Mouse (Mus musculus): ENCODE measurements around the gene Tbc1d16. TPM values are rescaled to one million over a fixed set of nuclear protein-coding genes. Genes with fewer than 3 reads are reported as not detected.
A peak's percentile ranks its signal among the peaks of the same experiment; 100 is the strongest.

Tbc1d16 gene
- polyA plus RNA-seq, 1 experiment from 2014 or later = 17.5 TPM

- peak overlapping the region; percentile 82 for H3K27ac ChIP-seq (ENCODE audit: low read depth)
- WGBS = 59% methylated on average over 20 of the region's 20 CpGs
- H3K9ac ChIP-seq = no peak overlapping the region
- no peaks in the 10 kb centered on the region for H3K27me3 ChIP-seq (ENCODE audit: insufficient read depth, low read length)
- peak overlapping the region; percentile 21; the same call in 1 of the 2 replicates for H3K4me2 ChIP-seq
- no peak for TF ChIP-seq CTCF (IDR thresholded peaks at IDR 0.05; ENCODE audit: low read depth)
- H3K36me3 ChIP-seq (ENCODE audit: insufficient read depth) = no peaks in the 10 kb centered on the region
- DNase-seq (peak; percentile 92), ATAC-seq (ENCODE audit: insufficient read depth) (peak; percentile 62)
- no peaks in the 10 kb centered on the region for H3K9me3 ChIP-seq (ENCODE audit: low read depth, low read length)
- no peak overlapping the region for H3K4me3 ChIP-seq (ENCODE audit: low read depth, low read length)
- H3K4me1 ChIP-seq (ENCODE audit: insufficient read depth) = peaks cover 46% of the 10 kb centered on the region
These were observed 5.0 kb downstream of the Tbc1d16 start for GRCm38 (mm10) chr11:119223124-119223890.

- ATAC-seq (ENCODE audit: insufficient read depth) (no peak), DNase-seq (no peak)
- Histone ChIP-seq H3K9me3 (ENCODE audit: low read depth, low read length) (no peaks in the 10 kb centered on the region), H3K4me3 (ENCODE audit: low read depth, low read length) (no peak overlapping the region), H3K4me2 (no peak overlapping the region), H3K27ac (ENCODE audit: low read depth) (no peak overlapping the region), H3K27me3 (ENCODE audit: insufficient read depth, low read length) (no peaks in the 10 kb centered on the region), H3K9ac (no peak overlapping the region), H3K4me1 (ENCODE audit: insufficient read depth) (peaks cover 40% of the 10 kb centered on the region), H3K36me3 (ENCODE audit: insufficient read depth) (0 out of 2 replicates have a peak, but pooled peaks cover 5% of the 10 kb centered on the region)
- WGBS = 37% methylated on average over 10 of the region's 11 CpGs
- no peak for TF ChIP-seq CTCF (IDR thresholded peaks at IDR 0.05; ENCODE audit: low read depth)
These were observed 6.3 kb downstream of the Tbc1d16 start for GRCm38 (mm10) chr11:119221812-119222510.

- no peak for ATAC-seq (ENCODE audit: insufficient read depth)
- Histone ChIP-seq H3K27ac (ENCODE audit: low read depth) (no peak overlapping the region), H3K36me3 (ENCODE audit: insufficient read depth) (0 out of 2 replicates have a peak, but pooled peaks cover 5% of the 10 kb centered on the region), H3K4me1 (ENCODE audit: insufficient read depth) (peaks cover 42% of the 10 kb centered on the region), H3K27me3 (ENCODE audit: insufficient read depth, low read length) (no peaks in the 10 kb centered on the region), H3K9me3 (ENCODE audit: low read depth, low read length) (no peaks in the 10 kb centered on the region), H3K9ac (no peak overlapping the region), H3K4me3 (ENCODE audit: low read depth, low read length) (no peak overlapping the region), H3K4me2 (no peak overlapping the region)
- WGBS = 22% methylated on average over 17 of the region's 17 CpGs
- TF ChIP-seq CTCF (IDR thresholded peaks at IDR 0.05; ENCODE audit: low read depth) = no peak
- DNase-seq = no peak
These were observed 8.4 kb downstream of the Tbc1d16 start for GRCm38 (mm10) chr11:119219816-119220465.

- no peak overlapping the region for H3K9ac ChIP-seq
- no peak for ATAC-seq (ENCODE audit: insufficient read depth)
- no peaks in the 10 kb centered on the region for H3K27me3 ChIP-seq (ENCODE audit: insufficient read depth, low read length)
- no peaks in the 10 kb centered on the region for H3K9me3 ChIP-seq (ENCODE audit: low read depth, low read length)
- H3K36me3 ChIP-seq (ENCODE audit: insufficient read depth) = 0 out of 2 replicates have a peak, but pooled peaks cover 5% of the 10 kb centered on the region
- 84% methylated on average over 6 of the region's 6 CpGs for WGBS
- H3K4me1 ChIP-seq (ENCODE audit: insufficient read depth) = peaks cover 37% of the 10 kb centered on the region
- TF ChIP-seq CTCF (IDR thresholded peaks at IDR 0.05; ENCODE audit: low read depth) = no peak
- DNase-seq = no peak
- no peak overlapping the region for H3K4me2 ChIP-seq
- no peak overlapping the region for H3K4me3 ChIP-seq (ENCODE audit: low read depth, low read length)
- no peak overlapping the region for H3K27ac ChIP-seq (ENCODE audit: low read depth)
These were observed 10.4 kb downstream of the Tbc1d16 start for GRCm38 (mm10) chr11:119217861-119218260.

GRCm38 (mm10) chr11:119215905-119216507 is 12.3 kb downstream of the Tbc1d16 start:
- H3K9ac ChIP-seq = peak overlapping the region; percentile 32
- 0 out of 2 replicates have a peak, but pooled peaks cover 5% of the 10 kb centered on the region for H3K36me3 ChIP-seq (ENCODE audit: insufficient read depth)
- H3K27ac ChIP-seq (ENCODE audit: low read depth) = peak overlapping the region; percentile 92
- peak; percentile 71 for DNase-seq
- TF ChIP-seq CTCF (IDR thresholded peaks at IDR 0.05; ENCODE audit: low read depth) = no peak
- 25% methylated on average over 9 of the region's 9 CpGs for WGBS
- H3K27me3 ChIP-seq (ENCODE audit: insufficient read depth, low read length) = no peaks in the 10 kb centered on the region
- H3K4me1 ChIP-seq (ENCODE audit: insufficient read depth) = peaks cover 31% of the 10 kb centered on the region
- H3K4me2 ChIP-seq = peak overlapping the region; percentile 69
- peak; percentile 22; the same call in 1 of the 2 replicates for ATAC-seq (ENCODE audit: insufficient read depth)
- peak overlapping the region; percentile 27; the same call in 1 of the 2 replicates for H3K4me3 ChIP-seq (ENCODE audit: low read depth, low read length)
- H3K9me3 ChIP-seq (ENCODE audit: low read depth, low read length) = no peaks in the 10 kb centered on the region

GRCm38 (mm10) chr11:119215038-119215904 is 13.0 kb downstream of the Tbc1d16 start:
- Histone ChIP-seq H3K9me3 (ENCODE audit: low read depth, low read length) (no peaks in the 10 kb centered on the region), H3K4me2 (peak overlapping the region; percentile 69), H3K27ac (ENCODE audit: low read depth) (peak overlapping the region; percentile 92), H3K36me3 (ENCODE audit: insufficient read depth) (0 out of 2 replicates have a peak, but pooled peaks cover 5% of the 10 kb centered on the region), H3K4me1 (ENCODE audit: insufficient read depth) (peaks cover 38% of the 10 kb centered on the region), H3K9ac (peak overlapping the region; percentile 34), H3K27me3 (ENCODE audit: insufficient read depth, low read length) (no peaks in the 10 kb centered on the region), H3K4me3 (ENCODE audit: low read depth, low read length) (peak overlapping the region; percentile 27)
- TF ChIP-seq CTCF (IDR thresholded peaks at IDR 0.05; ENCODE audit: low read depth) = peak; percentile 56
- DNase-seq (peak; percentile 92), ATAC-seq (ENCODE audit: insufficient read depth) (peak; percentile 86)
- WGBS = 3% methylated on average over 18 of the region's 18 CpGs

Data from lung, embryonic 14.5 days (tissue).